Mouse (Mus musculus) spleen, adult 2 months (tissue): ENCODE measurements at regions not wholly inside any gene's neighbourhood (a gene's known extent, or its start where the extent isn't known, plus 50 kb on each side); places are given as distances from the start of the nearest gene placed in this dataset.

Experiments used
- CTCF ChIP-seq: fragments of 200-500 bp; IDR thresholded peaks from 2 replicates; pipeline ENCODE4 v1.5.1; 2011; ENCODE audit warnings: mild to moderate bottlenecking, inconsistent platforms; ENCODE audit not compliant: insufficient read depth, insufficient read length, insufficient replicate concordance; ENCODE audit errors: extremely low read depth
- POLR2A ChIP-seq: fragments of 200-500 bp; IDR thresholded peaks from 2 replicates; pipeline ENCODE4 v1.6.1; 2011; ENCODE audit warnings: low read depth, low read length, inconsistent platforms

DNA sequence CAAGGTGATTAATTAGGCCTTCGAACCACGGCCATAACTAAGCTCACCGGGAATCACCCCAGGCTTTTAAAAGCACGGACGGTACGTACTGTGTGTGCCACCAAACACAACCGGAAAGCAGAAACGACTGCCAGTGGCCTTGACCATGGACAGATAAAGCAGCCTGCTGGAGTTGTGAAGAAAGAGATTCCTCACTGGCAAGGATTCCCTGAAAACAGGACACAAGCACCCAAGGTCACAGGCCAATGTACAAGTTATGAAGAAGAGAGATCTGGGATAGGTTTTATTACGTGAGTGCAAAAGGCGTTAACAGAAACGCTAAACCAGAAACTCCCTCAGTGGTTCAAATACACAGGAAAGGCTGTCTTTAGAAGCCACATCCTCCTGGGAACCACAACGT lies 191.3 kb upstream of the Mkln1 start:
- TF ChIP-seq CTCF (no peak), POLR2A (no peak)
